Mouse (Mus musculus) ES-Bruce4 (cell line): ENCODE measurements at regions not wholly inside any gene's neighbourhood (a gene's known extent, or its start where the extent isn't known, plus 50 kb on each side); places are given as distances from the start of the nearest gene placed in this dataset.
"Not testable (repeated sequence)": the region's sequence is repeated elsewhere in the genome, so short reads cannot be mapped to it uniquely, and the experiment has no call there.

ENCODE experiments used
- H3K27ac ChIP-seq: 2 replicates; pipeline ENCODE4 v1.5.1; 2012; ENCODE audit warnings: low read length, inconsistent platforms; ENCODE audit not compliant: insufficient read depth
- H3K27me3 ChIP-seq: 2 replicates; pipeline ENCODE4 v1.6.1; 2012; ENCODE audit warnings: mild to moderate bottlenecking, low read length, inconsistent platforms; ENCODE audit not compliant: control insufficient read depth, poor library complexity, insufficient read depth, severe bottlenecking
- H3K36me3 ChIP-seq: 2 replicates; pipeline ENCODE4 v1.6.1; 2012; ENCODE audit warnings: inconsistent platforms, mild to moderate bottlenecking, low read length, moderate library complexity; ENCODE audit not compliant: control insufficient read depth, poor library complexity, insufficient read depth, severe bottlenecking
- H3K4me1 ChIP-seq: one replicate; pipeline ENCODE4 v1.8.1; 2011; ENCODE audit warnings: low read length; ENCODE audit not compliant: control insufficient read depth, insufficient read depth
- H3K4me3 ChIP-seq: 2 replicates; pipeline ENCODE4 v1.5.1; 2011; ENCODE audit warnings: low read depth, mild to moderate bottlenecking, low read length
- H3K9ac ChIP-seq: 2 replicates; pipeline ENCODE4 v1.6.1; 2012; ENCODE audit warnings: low read depth, mild to moderate bottlenecking, inconsistent platforms; ENCODE audit not compliant: poor library complexity, severe bottlenecking
- H3K9me3 ChIP-seq: replicated peaks from 2 replicates; pipeline ENCODE4 v1.6.1; 2012; ENCODE audit warnings: mild to moderate bottlenecking, low read length, inconsistent platforms; ENCODE audit not compliant: control insufficient read depth, poor library complexity, insufficient read depth, severe bottlenecking
- EP300 ChIP-seq: IDR thresholded peaks from 2 replicates; pipeline ENCODE4 v1.6.1; 2011; ENCODE audit warnings: low read depth, low read length; ENCODE audit not compliant: insufficient read depth

- peak overlapping the region; percentile 35; the same call in 1 of the 2 replicates for H3K9ac ChIP-seq
- not testable (repeated sequence) for H3K4me3 ChIP-seq, H3K36me3 ChIP-seq
These were observed 235.4 kb upstream of the Cts3 start for GRCm38 (mm10) chr13:61805300-61805699.

DNA sequence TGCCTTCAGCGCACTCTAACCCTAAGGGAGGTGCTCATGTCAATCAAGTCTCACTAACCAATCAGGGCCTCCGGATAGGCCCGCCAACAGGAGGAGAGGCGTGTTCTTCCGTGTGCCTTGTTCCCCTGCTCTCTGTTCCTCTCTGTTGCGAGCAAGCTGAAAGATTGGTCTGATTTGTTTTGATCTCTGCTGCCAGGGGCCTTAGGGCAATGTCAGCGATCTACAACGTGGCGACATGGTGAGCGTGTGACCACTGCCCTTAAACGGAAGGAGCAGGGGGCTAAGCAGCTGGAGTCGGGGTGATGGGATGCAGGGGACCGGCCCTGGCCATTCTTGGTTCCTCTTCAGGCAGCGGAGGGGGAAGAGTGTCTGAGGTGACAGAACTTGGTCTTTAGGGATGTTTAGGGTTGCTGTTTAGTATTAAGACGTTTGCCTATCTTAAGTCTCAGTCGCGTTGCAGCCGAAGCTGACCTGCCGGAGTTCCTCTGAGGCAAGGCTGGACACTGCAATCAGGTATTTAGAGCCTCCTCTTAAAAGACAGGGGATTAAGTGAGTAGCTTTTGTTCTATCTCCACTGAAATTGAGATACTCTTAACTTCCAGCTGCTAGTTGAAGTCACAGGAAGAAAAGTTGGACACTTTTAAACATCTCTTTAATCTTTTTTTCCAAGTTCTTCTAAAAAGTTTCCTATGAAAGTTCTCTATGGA lies 234.4 kb upstream of the Cts3 start:
- H3K27me3 ChIP-seq, H3K4me1 ChIP-seq, H3K36me3 ChIP-seq, H3K9me3 ChIP-seq: not testable (repeated sequence)
- H3K27ac ChIP-seq = peak overlapping the region; percentile 3; the same call in 1 of the 2 replicates
- H3K9ac ChIP-seq = peak overlapping the region; percentile 35
- peak overlapping the region; percentile 75 for H3K4me3 ChIP-seq

More at GRCm38 (mm10) chr13:61805300-61805699, 235.4 kb upstream of the Cts3 start:
- H3K27ac ChIP-seq, H3K4me1 ChIP-seq, H3K27me3 ChIP-seq, H3K9me3 ChIP-seq: not testable (repeated sequence)

- not testable (repeated sequence) for H3K27me3 ChIP-seq, H3K4me1 ChIP-seq, H3K27ac ChIP-seq, H3K9me3 ChIP-seq, H3K9ac ChIP-seq, H3K36me3 ChIP-seq
- H3K4me3 ChIP-seq = peak overlapping the region; percentile 40
These were observed 233.8 kb upstream of the Cts3 start for GRCm38 (mm10) chr13:61803763-61804162.

- H3K27me3 ChIP-seq, H3K9ac ChIP-seq, H3K9me3 ChIP-seq, H3K36me3 ChIP-seq, H3K4me1 ChIP-seq, H3K4me3 ChIP-seq: not testable (repeated sequence)
- H3K27ac ChIP-seq = peak overlapping the region; percentile 86
- TF ChIP-seq EP300 = peak; percentile 75
These were observed 193.5 kb upstream of the Cts3 start for GRCm38 (mm10) chr13:61763457-61763856.
